ENCODE assay signal across 9 mouse cellular contexts in genomic region chr5:77803562-77803961, GRCm38 (mm10).
A peak's percentile ranks its signal among the peaks of the same experiment; 100 is the strongest.
DNase-seq lines count a peak whose midpoint lies in the region; ATAC-seq and TF ChIP-seq lines count a peak whose summit lies in the region.
"Had no signal": no experiment of that assay in that cellular context is flagged by ENCODE, and none has a peak within 500 bp of the region (broad histone marks: within the 10 kb centered on the region; RNA-seq: fewer than 3 reads in every experiment).

No protein-coding gene starts in this region.

- no peak for ATAC-seq in forebrain, postnatal 0 days
- no peak for ATAC-seq in forebrain, embryonic 12.5 days (ENCODE audit: low FRiP score)
- ATAC-seq in hindbrain, postnatal 0 days = no peak
- no peak for ATAC-seq in midbrain, embryonic 13.5 days

- H3K4me2 ChIP-seq in forebrain, postnatal 0 days (ENCODE audit: low read depth) = no peak overlapping the region
- H3K4me2 ChIP-seq in forebrain, embryonic 12.5 days = no peak overlapping the region
- H3K4me2 ChIP-seq in hindbrain, postnatal 0 days (ENCODE audit: low read depth, low read length) = 0 out of 2 replicates have a peak overlapping the region, but pooled peaks have one; percentile 18
- no peak overlapping the region for H3K4me2 ChIP-seq in midbrain, embryonic 13.5 days (replicated peaks)
- H3K4me2 ChIP-seq: liver, embryonic 13.5 days had no signal

- WGBS in forebrain, postnatal 0 days = 47% methylated on average over 6 of the region's 6 CpGs
- 52% methylated on average over 6 of the region's 6 CpGs for WGBS in forebrain, embryonic 12.5 days
- WGBS in hindbrain, postnatal 0 days = 51% methylated on average over 6 of the region's 6 CpGs
- WGBS in midbrain, embryonic 13.5 days = 58% methylated on average over 6 of the region's 6 CpGs

- H3K27me3 ChIP-seq in forebrain, postnatal 0 days (ENCODE audit: insufficient read depth, low read length) = no peaks in the 10 kb centered on the region; the same call in 1 of the 2 replicates
- peaks cover 6% of the 10 kb centered on the region; the same call in 1 of the 2 replicates for H3K27me3 ChIP-seq in forebrain, embryonic 12.5 days
- H3K27me3 ChIP-seq in hindbrain, postnatal 0 days (ENCODE audit: insufficient read depth, low read length) = no peaks in the 10 kb centered on the region
- H3K27me3 ChIP-seq in midbrain, embryonic 13.5 days = no peaks in the 10 kb centered on the region
- H3K27me3 ChIP-seq: liver, embryonic 13.5 days had no signal

- H3K9ac ChIP-seq in forebrain, postnatal 0 days = no peak overlapping the region
- no peak overlapping the region for H3K9ac ChIP-seq in forebrain, embryonic 12.5 days
- H3K9ac ChIP-seq in hindbrain, postnatal 0 days (replicated peaks; ENCODE audit: low read length) = no peak overlapping the region
- H3K9ac ChIP-seq in midbrain, embryonic 13.5 days (replicated peaks) = no peak overlapping the region
- H3K9ac ChIP-seq: liver, embryonic 13.5 days had no signal

- TF ChIP-seq CTCF in forebrain, postnatal 0 days (IDR thresholded peaks at IDR 0.05; ENCODE audit: low read depth) = peak; percentile 87
- TF ChIP-seq CTCF in hindbrain, postnatal 0 days (IDR thresholded peaks at IDR 0.05; ENCODE audit: low read depth) = peak; percentile 91
- TF ChIP-seq CTCF in left cerebral cortex, adult 2 months (IDR thresholded peaks at IDR 0.05) = peak; percentile 92

- no peaks in the 10 kb centered on the region for H3K9me3 ChIP-seq in forebrain, postnatal 0 days (ENCODE audit: low read length)
- H3K9me3 ChIP-seq in forebrain, embryonic 12.5 days = no peaks in the 10 kb centered on the region
- H3K9me3 ChIP-seq in hindbrain, postnatal 0 days (ENCODE audit: low read length) = no peaks in the 10 kb centered on the region
- no peaks in the 10 kb centered on the region for H3K9me3 ChIP-seq in midbrain, embryonic 13.5 days

- peak; percentile 79 for DNase-seq in forebrain, postnatal 0 days
- DNase-seq in Muller cell, postnatal 12 days (ENCODE audit: inconsistent ontology term) = peak; percentile 21
- peak; percentile 81 for DNase-seq in embryo, embryonic 10.5 days (ENCODE audit: low spot score)
- DNase-seq in hindbrain, postnatal 0 days (ENCODE audit: low spot score) = peak; percentile 85
- peak; percentile 68 to 78 for DNase-seq in left cerebral cortex, adult 2 months (ENCODE audit: extremely low spot score in 1 of 2, low spot score in 2 of 2)
- DNase-seq in testis, postnatal 10 days (ENCODE audit: low spot score) = peak; percentile 78
- DNase-seq: liver, embryonic 13.5 days had no signal

- H3K4me1 ChIP-seq in forebrain, postnatal 0 days (ENCODE audit: insufficient read depth) = 0 out of 2 replicates have a peak, but pooled peaks cover 3% of the 10 kb centered on the region
- peaks cover 11% of the 10 kb centered on the region for H3K4me1 ChIP-seq in forebrain, embryonic 12.5 days
- no peaks in the 10 kb centered on the region for H3K4me1 ChIP-seq in hindbrain, postnatal 0 days (ENCODE audit: insufficient read depth, low read length)
- H3K4me1 ChIP-seq in midbrain, embryonic 13.5 days (replicated peaks) = peaks cover 18% of the 10 kb centered on the region
- H3K4me1 ChIP-seq: liver, embryonic 13.5 days had no signal

- H3K36me3 ChIP-seq in forebrain, postnatal 0 days (ENCODE audit: insufficient read depth) = no peaks in the 10 kb centered on the region
- no peaks in the 10 kb centered on the region for H3K36me3 ChIP-seq in forebrain, embryonic 12.5 days (replicated peaks)
- H3K36me3 ChIP-seq in hindbrain, postnatal 0 days (ENCODE audit: insufficient read depth, low read length) = no peaks in the 10 kb centered on the region
- H3K36me3 ChIP-seq in midbrain, embryonic 13.5 days = no peaks in the 10 kb centered on the region
- H3K36me3 ChIP-seq: liver, embryonic 13.5 days had no signal

- no peak overlapping the region for H3K4me3 ChIP-seq in forebrain, postnatal 0 days (ENCODE audit: low read depth, low read length)
- H3K4me3 ChIP-seq in forebrain, embryonic 12.5 days (replicated peaks) = no peak overlapping the region
- H3K4me3 ChIP-seq in hindbrain, postnatal 0 days (ENCODE audit: low read length) = no peak overlapping the region
- peak overlapping the region; percentile 44 for H3K4me3 ChIP-seq in left cerebral cortex, adult 2 months
- no peak overlapping the region for H3K4me3 ChIP-seq in midbrain, embryonic 13.5 days (replicated peaks)
- H3K4me3 ChIP-seq: liver, embryonic 13.5 days had no signal

- intact Hi-C loops in left cerebral cortex, adult 2 months (cut with DNase I) = no loop called here

- H3K27ac ChIP-seq in forebrain, postnatal 0 days (ENCODE audit: low read depth, low read length) = no peak overlapping the region
- no peak overlapping the region for H3K27ac ChIP-seq in forebrain, embryonic 12.5 days
- H3K27ac ChIP-seq in hindbrain, postnatal 0 days = no peak overlapping the region
- H3K27ac ChIP-seq in left cerebral cortex, adult 2 months = no peak overlapping the region
- H3K27ac ChIP-seq in midbrain, embryonic 13.5 days = 0 out of 2 replicates have a peak overlapping the region, but pooled peaks have one; percentile 14
- H3K27ac ChIP-seq: liver, embryonic 13.5 days had no signal

Comparison
In these comparisons a context has a peak if more than half of its experiments do, and no peak if none do; other contexts are left out.
1. DNase-seq: peak in every context shown above with its lines; median percentile 85 in hindbrain, postnatal 0 days; 81 in embryo, embryonic 10.5 days; 79 in forebrain, postnatal 0 days; 78 in testis, postnatal 10 days; 73 in left cerebral cortex, adult 2 months; 21 in Muller cell, postnatal 12 days.